Mouse (Mus musculus) adrenal gland, postnatal 14 days (tissue): ENCODE data around the gene Rap1gap. TPM values are rescaled to one million over a fixed set of nuclear protein-coding genes. Genes with fewer than 3 reads are reported as not detected.

Experiments
- DNase-seq: peaks from one replicate; pipeline ENCODE4 v3.0.0; 2021; ENCODE audit warnings: mixed read lengths
- total RNA-seq: library from RNA; stranded (reverse); gene quantifications from 2 replicates; pipeline ENCODE4 v1.2.3, GENCODE M21; 2021

The Rap1gap gene
- total RNA-seq, 1 experiment from 2014 or later: 44.9 TPM

DNA sequence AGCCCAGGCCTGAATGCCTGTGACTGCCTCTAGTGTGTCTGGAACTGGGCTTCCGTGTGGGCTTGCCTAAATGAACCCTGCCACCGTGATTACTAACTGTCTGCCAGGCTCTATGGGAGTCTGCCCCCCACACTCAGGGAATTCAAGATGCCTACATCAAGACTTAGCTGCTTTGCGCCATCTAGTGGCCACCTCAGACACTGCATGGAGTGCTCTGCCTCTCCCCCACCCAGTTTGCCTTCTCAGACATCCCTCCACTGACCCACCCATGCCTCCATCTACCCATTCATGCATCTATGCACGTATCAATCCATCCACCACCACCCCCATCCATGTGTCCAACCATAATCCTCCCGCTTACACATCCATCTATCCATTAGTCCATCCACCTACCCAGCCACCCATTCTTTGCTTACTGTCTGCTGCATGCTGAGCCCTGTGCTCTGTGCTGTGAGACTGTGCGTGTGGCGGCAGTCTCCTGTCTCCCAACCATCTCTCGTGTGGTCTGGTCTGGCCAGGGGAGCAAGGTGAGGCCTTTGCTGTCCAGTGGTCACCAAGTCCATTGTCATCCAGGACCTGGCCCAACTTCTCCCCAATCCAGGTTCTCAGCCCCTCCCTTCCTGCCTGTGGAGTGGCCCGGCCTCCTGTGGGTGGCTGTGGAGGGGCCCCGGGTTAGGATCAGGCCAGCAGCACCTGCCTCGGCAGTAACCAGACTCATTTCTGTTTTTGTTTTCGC, 58.3 kb downstream of the Rap1gap start:
- DNase-seq: peak; percentile 80

DNA sequence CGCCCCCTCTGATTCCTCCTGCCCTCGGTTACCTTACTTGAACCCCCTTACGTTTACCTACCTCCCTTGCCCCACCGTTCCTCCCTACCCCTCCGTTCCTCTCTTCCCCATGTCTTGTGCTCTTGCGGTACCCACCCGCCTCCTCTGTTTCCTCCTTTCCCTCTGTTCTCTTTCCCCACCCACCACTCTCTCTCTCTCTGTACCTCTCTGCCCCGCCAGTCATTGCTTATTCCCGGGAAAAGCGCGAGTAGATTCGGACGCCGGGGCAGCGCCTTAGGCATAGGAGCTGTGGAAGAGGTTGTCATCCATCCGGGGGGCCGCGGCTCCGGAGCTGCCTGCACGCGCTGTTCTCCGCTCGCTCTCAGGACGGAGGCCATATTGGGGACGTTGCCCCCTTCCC, 59.0 kb downstream of the Rap1gap start:
- DNase-seq: no peak

DNA sequence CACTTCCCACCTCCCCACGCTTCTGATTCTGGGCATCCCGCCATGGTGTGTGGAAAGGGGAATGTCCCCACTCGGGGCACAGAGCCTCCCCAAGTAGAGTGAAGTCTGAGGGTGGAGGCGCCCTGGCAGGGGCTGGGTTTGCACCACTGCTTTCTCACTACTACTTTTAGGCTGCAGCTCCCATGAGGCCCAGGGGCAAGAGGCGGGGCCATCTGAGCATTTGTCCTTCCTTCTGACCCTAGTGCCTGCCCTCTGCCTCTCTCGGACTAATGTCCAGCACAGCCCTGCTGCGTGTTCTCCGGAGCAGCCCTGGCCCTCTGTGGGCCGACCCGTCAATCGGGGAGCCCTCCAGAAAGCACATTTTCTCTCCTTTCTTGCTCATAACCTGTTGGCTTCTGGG, 59.7 kb downstream of the Rap1gap start:
- peak; percentile 65 for DNase-seq

DNA sequence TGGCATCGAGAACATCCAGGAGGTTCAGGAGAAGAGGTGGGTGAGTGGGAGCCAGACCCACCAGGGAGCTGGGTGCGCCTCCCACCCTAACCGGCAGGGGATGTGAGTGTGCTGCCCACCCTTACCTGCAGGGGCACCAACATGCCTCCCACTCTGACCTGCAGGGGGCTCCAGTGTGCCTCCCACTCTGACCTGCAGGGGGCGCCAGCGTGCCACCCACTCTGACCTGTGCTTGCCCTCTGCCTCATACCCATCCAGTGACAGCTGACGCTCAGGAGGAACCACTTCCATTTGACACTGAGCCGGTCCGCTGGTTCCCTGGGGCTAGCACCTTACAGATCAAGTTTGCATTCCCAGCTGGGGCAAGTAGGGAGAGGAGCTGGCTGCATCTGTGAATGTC, 60.2 kb downstream of the Rap1gap start:
- peak; percentile 88 for DNase-seq

DNA sequence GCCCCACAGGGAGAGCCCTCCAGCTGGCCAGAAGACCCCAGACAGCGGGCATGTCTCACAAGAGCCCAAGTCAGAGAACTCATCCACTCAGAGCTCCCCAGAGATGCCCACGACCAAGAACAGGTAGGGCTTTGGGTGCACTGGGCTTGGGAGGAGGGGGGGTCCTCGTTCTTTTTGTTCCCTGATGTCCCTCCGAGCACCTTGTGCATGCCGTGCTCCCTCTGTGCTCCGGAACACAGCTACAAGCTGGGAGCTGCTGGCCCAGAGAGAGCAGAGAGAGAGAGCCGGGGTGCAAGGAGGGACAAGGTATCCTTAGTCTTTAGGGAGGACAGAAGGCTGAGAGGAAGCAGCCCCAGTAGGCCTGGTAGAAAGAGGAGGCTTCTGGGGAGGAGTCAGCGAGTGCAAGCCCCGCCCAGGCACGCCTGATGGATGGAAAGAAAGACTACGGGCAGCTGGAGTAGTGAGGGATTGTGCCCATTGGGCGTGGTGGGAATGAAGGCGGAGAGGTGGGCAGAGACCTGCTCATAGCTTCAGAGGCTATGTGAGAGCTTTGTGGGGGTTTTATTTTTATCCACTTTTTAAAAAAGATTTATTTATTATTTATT, 61.1 kb downstream of the Rap1gap start:
- no peak for DNase-seq

DNA sequence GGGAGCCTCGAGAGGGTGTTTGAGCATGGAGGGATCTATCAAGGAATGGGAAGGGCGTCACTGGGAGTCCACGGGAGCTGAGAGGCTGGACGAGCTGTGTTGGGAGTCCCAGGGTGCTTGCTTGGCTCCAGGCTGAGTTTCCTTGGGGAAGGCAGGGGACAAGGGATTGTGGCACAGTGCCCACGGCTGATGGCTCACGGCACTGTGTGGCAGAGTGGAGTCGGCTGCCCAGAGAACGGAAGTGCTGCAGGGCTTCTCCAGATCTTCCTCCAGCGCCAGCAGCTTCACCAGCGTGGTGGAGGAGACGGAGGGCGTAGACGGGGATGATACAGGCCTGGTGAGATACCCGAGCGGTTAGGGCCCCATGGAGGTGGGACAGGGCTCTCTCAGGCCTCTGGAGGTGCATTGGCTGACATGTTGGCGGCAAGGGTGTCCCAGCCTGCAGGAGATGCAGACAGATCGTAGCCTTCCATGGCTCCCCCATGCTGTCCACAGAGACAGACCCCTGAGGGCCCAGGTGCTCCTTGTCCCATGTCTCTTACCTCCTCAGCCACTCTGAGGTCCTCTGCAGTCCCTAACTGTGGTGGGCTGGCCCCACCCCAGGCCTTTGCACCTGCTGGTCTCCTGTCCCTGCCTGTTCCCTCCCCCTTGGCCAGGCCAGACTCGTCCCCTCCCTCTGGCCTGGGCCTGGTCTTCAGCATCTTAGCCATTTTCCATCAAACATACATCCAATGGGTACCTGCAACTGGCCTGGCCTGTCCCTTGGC, 62.4 kb downstream of the Rap1gap start:
- peak; percentile 43 for DNase-seq

DNA sequence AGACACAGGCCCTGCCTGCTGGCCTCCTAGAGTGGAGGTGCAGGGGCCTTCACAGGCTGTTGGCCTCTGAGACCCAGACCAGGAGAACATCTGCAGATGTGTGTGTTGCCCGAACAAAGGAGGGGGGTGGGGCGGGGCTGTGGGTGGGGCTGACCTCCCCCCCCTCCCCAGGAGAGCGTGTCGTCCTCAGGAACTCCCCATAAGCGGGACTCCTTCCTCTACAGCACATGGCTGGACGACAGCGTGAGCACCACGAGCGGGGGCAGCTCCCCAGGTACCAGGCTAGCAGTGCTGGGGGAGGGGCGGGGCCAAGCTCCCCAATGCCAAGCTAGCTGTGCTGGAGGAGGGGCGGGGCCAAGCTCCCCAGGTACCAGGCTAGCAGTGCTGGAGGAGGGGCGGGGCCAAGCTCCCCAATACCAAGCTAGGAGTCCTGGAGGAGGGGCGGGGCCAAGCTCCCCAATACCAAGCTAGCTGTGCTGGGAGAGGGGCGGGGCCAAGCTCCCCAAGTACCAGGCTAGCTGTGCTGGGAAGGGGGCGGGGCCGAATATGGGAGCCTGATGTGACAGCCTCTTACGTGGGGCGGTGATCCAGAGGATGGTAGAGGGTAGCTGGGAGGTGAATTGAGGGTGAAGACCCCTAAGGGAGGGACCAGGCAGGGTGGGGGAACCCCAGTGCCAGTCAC, 63.1 kb downstream of the Rap1gap start:
- peak; percentile 38 for DNase-seq

DNA sequence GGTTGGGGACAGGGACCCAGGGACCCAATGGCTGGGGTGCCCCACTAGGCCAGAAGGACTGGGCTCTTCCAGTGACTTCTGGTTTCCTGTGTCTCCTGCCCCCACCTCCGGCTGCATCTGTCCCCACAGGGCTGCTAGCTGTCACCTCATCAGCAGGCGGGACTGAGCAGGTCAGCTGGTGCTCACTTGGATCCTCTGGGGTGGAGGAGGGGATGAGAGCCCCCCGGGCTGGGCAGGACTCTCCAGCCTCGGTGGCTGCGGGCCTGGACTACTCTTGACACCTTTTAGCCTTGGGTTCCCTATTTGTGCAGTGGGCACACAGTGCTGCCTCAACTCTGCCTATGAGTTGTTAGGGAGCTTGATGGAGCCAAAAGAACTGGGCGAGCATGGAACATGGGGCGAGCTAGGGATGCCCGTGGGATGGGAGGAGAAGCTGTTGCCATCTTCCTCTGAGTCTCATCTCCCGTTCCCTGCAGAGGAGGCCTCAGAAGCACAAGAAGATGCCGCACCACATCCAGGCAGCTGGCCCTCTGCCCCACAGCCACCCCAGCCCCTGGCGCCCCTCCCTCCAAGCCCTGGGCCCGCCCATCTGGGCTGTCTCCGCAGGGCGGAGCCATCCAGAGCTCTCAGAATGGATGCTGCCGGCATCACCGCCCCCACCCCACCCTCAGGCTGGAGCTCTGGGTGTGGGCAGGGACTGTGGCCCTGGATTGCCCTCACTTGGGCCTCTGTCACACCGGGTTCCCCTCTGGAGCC, 64.1 kb downstream of the Rap1gap start:
- DNase-seq: no peak

DNA sequence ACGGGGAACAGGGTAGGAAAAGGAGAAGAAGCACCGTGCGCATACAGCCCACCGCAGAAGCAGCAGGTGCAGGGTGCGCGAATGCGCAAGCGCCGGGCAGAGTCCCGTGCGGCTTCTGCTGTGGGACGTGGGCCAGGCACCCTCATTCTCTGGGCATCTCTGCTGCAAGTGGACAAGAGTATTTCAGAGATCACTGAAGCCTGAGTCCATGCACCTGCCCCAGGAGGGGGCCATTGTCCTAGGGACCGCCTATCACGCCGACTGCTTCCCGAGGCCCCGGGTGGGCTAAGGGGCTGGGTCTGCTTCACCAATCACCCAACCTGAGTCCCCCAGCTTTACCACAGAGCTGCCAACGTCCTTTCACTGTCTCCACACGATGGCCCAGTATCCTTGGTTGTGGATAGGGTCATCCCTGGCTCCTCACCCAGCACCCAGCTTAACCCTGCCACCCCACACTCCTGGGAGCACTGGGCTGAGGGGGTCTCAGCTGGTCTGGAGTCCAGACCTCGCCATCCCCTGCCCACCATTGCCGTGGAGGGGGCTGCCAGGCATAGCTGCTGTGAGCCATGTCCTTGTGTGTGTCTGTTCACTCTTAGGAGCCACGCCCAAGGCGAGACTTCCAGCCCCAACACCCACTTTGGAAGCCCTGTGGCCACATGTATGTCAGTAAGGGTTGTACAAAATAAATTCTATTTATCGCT, 64.8 kb downstream of the Rap1gap start:
- no peak for DNase-seq

DNA sequence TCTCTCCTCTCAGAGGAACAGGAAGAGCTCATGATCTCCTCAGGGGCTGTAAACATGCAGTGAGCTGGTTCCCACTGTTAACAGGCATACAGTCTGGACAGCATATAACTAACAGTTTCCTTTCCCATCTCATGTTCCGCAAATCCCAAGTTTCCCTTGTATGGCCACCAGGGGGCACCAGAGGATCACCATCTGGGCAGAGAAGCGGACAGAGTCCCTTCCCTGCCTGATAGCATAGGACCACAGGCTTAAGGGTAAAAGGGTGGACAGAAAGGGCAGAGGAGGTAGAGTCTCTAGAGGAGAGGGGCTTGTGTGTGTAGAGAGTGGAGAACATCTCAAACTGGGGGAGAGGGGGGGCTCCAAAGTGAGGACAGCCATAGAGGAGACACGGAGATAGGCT, 65.6 kb downstream of the Rap1gap start:
- DNase-seq: peak; percentile 95

DNA sequence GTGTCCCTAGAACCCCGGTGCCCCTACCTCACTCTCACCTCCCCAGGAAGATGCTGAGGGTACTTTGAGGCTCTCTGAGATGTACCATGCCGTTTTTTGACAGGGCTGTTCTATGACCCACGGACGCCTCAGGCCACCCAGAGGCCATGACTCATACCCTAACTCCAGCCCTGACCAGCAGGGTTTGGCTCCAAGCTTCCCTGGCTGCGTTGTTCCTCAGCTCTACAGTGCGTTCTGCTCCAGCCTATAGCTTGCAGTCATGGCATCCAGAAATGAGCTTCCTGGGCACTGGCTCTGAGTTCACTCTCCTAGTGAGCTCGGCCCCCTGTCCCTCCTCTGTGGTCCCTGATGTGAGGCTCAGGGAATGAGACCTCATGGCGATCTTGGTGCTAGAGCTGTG, 66.2 kb downstream of the Rap1gap start:
- peak; percentile 57 for DNase-seq

DNA sequence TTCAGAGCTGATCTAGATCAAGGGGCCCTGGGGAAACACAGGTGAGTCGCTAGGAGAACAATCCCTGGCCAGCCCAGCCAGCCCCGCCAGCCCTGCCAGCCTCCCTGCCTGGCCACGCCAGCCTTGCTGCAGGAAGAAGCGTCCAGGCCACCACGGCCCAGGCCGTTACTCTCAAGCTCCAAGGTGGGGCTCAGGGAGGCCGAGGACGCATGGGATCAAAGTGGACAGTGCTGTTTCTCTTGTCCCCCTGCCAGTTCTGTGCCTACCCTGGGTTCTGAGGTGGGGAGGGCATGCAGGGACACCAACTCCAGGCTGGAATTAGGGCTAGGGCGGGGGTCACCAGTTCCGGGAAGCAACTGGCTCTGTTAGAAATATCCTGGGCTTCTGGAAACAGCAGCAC, 67.4 kb downstream of the Rap1gap start:
- DNase-seq: no peak

DNA sequence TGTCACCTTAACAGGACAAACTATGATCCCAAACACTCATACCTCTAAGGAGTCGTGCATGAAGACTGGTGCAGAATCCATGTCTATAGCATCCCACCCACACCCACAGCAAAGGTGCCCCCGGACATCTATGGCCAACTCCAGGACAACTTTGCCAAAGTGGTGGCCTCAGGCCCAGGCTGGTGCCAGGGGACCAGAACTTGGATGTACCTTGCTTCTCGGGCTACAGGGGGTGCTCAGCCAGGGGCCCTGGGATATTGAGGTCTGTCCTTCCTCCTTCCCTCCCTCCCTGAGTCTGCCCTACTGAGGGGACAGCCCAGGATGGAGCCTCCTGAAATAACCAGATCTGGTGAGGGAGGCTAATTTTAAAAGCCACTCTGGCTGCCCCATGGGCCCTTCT, 67.8 kb downstream of the Rap1gap start:
- DNase-seq: no peak

DNA sequence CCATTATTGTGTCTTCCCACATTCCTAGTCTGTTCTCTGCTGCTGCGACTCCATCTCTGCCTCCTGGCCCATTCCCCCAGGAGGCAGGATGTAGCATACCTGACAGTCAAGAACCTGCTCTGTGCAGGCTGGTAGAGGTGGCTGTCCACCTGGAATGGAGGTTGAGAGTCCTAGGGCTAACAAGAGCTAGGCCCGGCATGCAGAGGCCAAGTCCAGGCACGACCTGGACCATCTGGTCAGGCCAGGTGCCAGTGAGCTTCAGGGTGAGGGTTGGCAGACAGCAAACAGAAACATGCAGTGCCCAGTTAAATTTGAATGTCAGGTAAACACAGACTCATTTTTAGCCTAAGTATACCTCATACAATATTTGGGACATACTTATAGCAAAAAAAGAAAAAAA, 68.4 kb downstream of the Rap1gap start:
- DNase-seq: no peak

DNA sequence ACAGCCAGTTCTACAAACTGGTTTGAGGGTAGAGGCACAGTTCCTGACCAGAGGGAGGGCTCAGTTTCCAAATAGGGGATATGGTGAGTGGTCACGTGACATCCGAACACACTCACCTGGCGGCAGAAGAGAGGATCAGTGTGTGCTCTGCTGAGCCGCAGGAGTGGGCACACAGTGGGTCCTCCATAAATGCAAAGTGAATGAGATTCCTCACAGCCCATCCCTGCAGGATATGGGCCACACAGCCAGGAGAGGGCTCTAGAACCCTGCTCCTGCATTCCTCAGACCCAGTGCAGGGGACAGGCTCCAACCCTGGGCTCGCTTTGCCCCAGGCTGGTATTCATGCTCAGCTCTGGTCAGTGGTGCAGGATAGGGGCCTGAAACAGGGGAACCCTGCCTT, 68.9 kb downstream of the Rap1gap start:
- no peak for DNase-seq

DNA sequence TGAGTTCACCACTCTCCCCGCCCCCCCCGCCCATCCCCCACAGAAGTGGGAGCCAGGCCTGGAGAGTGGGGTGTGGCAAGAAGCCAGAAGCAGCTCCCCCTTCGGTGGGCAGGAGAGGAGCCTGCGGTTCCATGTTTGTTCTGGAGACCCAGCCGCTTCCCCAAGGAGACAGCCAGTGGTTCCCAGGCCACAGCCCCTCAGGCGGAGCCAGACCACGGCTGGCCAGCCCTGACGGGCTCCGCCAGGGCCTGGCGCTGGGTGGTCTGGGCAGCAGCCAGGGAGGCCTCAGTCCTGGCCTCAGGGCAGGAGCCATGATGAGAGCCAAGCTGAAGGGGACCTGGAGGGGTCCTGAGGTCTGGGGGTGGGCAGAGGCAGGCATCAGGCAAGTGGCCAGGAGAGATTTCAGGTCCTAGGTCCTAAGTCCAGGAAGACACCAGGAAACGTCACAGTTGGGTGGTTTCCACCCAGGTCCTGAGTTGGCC, 71.7 kb downstream of the Rap1gap start:
- DNase-seq: no peak

DNA sequence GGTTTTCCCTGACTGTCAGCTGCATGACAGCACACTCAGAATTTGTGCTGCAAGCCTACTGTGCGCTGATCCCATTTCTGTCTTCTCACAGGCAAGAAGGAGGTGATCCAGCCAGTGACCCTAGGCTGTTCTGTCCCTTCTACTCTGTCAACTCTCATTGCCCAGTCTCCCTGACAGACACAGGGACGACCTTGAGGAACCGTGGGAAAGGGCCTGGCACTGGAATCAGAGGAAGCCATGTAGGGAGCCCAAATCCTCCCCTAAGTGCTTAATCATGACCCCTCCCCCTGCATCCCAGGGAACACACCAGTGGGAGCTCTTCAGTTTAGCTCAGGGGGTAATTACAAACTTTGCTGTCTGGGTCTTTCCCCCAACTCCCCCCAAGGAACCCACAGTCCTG, 73.2 kb downstream of the Rap1gap start:
- peak; percentile 48 for DNase-seq

DNA sequence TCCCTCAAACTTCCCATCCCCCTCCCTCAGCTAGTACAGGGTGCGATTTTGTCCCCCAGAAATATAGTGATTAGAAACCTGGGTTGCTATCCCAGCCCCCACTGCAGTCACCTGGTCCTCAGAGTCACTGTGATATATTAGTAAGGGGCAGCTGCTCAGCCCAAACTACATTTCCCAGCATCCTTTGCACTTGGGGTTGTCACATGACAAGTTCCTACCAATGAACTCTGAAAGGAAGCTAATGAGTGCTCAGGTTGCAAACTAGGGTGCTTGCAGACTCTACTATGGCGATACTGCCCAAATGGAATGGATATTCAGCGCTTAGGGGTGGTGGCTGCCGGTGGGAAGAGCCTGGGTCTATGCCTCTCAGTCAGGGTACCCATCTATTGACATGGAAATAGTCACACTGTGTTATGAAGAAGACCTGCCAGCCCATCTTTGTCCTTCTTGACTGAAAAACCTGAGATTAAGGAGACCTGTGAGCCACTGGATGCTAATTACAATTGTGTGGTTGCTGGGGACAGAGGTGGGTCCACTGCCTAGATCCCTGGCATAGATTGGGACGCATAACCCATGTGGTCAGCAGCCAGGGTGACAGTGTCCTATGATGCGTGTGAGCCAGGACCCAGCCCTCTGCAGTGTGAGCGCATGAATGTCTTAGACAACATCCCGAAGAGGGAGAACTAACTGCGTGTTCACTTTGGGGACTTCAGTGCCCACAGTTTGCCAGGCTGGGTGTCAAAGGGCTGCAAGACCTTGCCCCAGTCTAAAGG, 74.8 kb downstream of the Rap1gap start:
- DNase-seq: peak; percentile 42

DNA sequence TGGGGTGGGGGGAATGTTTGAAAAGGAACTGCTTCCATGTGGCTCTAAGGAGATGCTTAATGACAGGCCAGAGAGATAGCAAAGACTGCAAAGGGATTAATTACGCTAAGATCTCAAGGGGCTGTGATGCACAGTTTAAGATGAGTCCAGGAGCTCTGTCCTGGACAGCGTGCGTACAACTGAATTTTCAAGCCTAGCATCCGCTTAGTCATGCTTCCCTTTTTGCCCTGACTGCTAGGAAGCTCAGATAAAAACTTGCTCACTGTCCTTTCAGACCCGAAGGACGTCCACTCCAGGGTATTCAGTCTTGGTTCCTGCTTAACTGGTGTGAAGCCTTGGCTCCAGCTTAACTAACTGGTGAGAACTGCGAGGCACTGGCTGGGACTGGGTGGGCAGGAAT, 75.8 kb downstream of the Rap1gap start:
- DNase-seq: no peak

DNA sequence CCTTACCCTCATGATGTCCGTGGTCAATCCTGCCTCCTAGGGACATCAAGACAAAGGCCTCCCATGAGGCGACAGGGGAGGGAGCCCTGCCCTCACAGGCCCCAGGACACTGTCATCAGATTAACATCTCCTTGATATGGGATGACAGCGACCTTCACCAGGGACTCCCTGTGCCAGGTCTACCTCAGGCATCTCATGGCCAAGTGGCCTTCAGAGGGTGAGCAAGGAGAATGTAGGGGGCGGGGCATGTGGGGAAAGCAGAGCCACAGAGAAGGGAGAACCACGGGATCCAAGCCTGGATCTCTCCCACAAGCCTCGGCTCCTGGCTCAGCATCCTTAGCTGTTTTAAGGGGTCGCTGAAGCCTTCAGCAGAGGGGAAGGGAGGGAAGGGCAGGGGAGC, 79.3 kb downstream of the Rap1gap start:
- peak; percentile 84 for DNase-seq
